12 mouse cellular contexts compared by ENCODE assay signal in genomic region chr10:117399839-117400238, GRCm38 (mm10).
"Had no signal": no experiment of that assay in that cellular context is flagged by ENCODE, and none has a peak within 500 bp of the region (broad histone marks: within the 10 kb centered on the region; RNA-seq: fewer than 3 reads in every experiment).

No protein-coding gene starts in this region.

- DNase-seq: retina, postnatal 1 day; right cerebral cortex, adult 18-20 months; right cerebral cortex, postnatal 14 days; right cerebral cortex, postnatal 25 days; right cerebral cortex, postnatal 4 days; spleen, adult 18-20 months; thymus, adult 18-20 months; thymus, adult 2 months; thymus, postnatal 14 days; thymus, postnatal 25 days; thymus, postnatal 36 days; thymus, postnatal 4 days had no signal
